Mouse (Mus musculus) liver, adult 2 months (tissue): ENCODE results near the gene 6330409D20Rik. TPM values are rescaled to one million over a fixed set of nuclear protein-coding genes. Genes with fewer than 3 reads are reported as not detected.

Experiments used
- DNase-seq: peaks from one replicate; pipeline ENCODE4 v3.0.0-alpha.2; 2011; ENCODE audit warnings: low read depth, low spot score; ENCODE audit errors: extremely low read depth
- H3K27ac ChIP-seq: fragments of 200-500 bp; replicated peaks from 2 replicates; pipeline ENCODE4 v1.5.1; 2012; ENCODE audit warnings: low read depth, mild to moderate bottlenecking, control low read depth, inconsistent platforms, low read length; ENCODE audit not compliant: insufficient read depth
- H3K27me3 ChIP-seq: fragments of 200-500 bp; 2 replicates; pipeline ENCODE4 v1.6.1; 2012; ENCODE audit warnings: mild to moderate bottlenecking, moderate library complexity, low read length, inconsistent platforms; ENCODE audit not compliant: control insufficient read depth, insufficient read depth
- H3K36me3 ChIP-seq: fragments of 200-500 bp; 2 replicates; pipeline ENCODE4 v1.6.1; 2012; ENCODE audit warnings: low read length, inconsistent platforms; ENCODE audit not compliant: control insufficient read depth, insufficient read depth
- H3K4me1 ChIP-seq: fragments of 200-500 bp; 2 replicates; pipeline ENCODE4 v1.6.1; 2011; ENCODE audit warnings: low read length; ENCODE audit not compliant: control insufficient read depth, insufficient read depth
- H3K4me3 ChIP-seq: fragments of 200-500 bp; 2 replicates; pipeline ENCODE4 v1.5.1; 2011; ENCODE audit warnings: low read depth, mild to moderate bottlenecking, control low read depth, low read length, moderate library complexity; ENCODE audit not compliant: insufficient read depth
- H3K79me2 ChIP-seq: fragments of 200-500 bp; 2 replicates; pipeline ENCODE4 v1.6.1; 2012; ENCODE audit warnings: inconsistent platforms, mild to moderate bottlenecking, low read length, moderate library complexity; ENCODE audit not compliant: control insufficient read depth, insufficient read depth
- H3K9ac ChIP-seq: fragments of 200-500 bp; 2 replicates; pipeline ENCODE4 v1.6.1; 2012; ENCODE audit warnings: low read depth, mild to moderate bottlenecking, control low read depth, inconsistent platforms, low read length
- CTCF ChIP-seq: fragments of 200-500 bp; IDR thresholded peaks from 2 replicates; pipeline ENCODE4 v1.5.1; 2011; ENCODE audit warnings: low read depth, low read length, control low read depth
- POLR2A ChIP-seq: fragments of 200-500 bp; IDR thresholded peaks from 2 replicates; pipeline ENCODE4 v1.6.1; 2011; ENCODE audit warnings: low read length, control low read depth; ENCODE audit not compliant: insufficient read depth; ENCODE audit errors: extremely low read depth
- WGBS: fragments of 180-500 bp; shearing (Covaris S2); methylation state at CpG from one replicate; pipeline ENCODE4 v1.1.7; 2018; 5-methylcytosine and 5-hydroxymethylcytosine counted together
- polyA plus RNA-seq: library from polyadenylated mRNA; depleted of rRNA; stranded (reverse); fragments of >200 nt; gene quantifications from 2 replicates; pipeline ENCODE4 v1.2.3, GENCODE M21; 2012
- total RNA-seq: library from RNA; depleted of rRNA; stranded (reverse); fragments of >200 nt; gene quantifications from 2 replicates; pipeline ENCODE4 v1.2.3, GENCODE M21; 2014

Gene 6330409D20Rik
- total and polyA plus RNA-seq, 2 experiments = not detected

GRCm38 (mm10) chr2:32720053-32720452 lies 20.8 kb downstream of the 6330409D20Rik start:
- H3K27me3 ChIP-seq = no peaks in the 10 kb centered on the region
- H3K79me2 ChIP-seq = no peaks in the 10 kb centered on the region
- no peak for DNase-seq
- no peak overlapping the region for H3K27ac ChIP-seq
- TF ChIP-seq POLR2A = no peak
- TF ChIP-seq CTCF = no peak
- H3K36me3 ChIP-seq = no peaks in the 10 kb centered on the region
- H3K4me3 ChIP-seq = no peak overlapping the region
- WGBS = 93% methylated on average over 3 of the region's 3 CpGs
- H3K4me1 ChIP-seq = peaks cover 2% of the 10 kb centered on the region; the same call in 1 of the 2 replicates
- no peak overlapping the region for H3K9ac ChIP-seq

DNA sequence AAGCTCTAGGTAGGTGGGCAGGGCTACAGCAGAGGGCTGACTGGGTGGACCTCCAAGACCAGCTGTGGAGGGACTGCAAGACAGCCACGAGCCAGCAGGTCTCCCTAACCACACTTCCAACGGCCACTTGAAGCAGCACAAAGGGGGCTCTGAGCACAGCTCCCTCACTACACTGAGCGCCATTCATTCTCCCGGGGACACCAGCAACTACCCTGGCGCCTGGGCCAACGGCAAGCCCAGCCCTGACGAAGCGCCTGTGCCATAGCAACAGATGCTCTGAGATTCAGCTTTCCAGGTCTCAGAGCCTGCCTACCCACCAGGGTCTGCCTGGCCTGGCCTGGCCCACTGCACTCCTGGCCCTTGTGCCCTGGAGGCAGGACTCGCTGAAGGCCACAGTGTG lies 22.1 kb downstream of the 6330409D20Rik start:
- no peaks in the 10 kb centered on the region for H3K79me2 ChIP-seq
- no peak overlapping the region for H3K4me3 ChIP-seq
- DNase-seq = no peak
- H3K36me3 ChIP-seq = no peaks in the 10 kb centered on the region
- TF ChIP-seq CTCF = no peak
- no peak for TF ChIP-seq POLR2A
- no peaks in the 10 kb centered on the region for H3K27me3 ChIP-seq
- H3K4me1 ChIP-seq = peaks cover 15% of the 10 kb centered on the region
- no peak overlapping the region for H3K27ac ChIP-seq
- no peak overlapping the region for H3K9ac ChIP-seq
- WGBS = 91% methylated on average over 9 of the region's 9 CpGs

GRCm38 (mm10) chr2:32714987-32715425 lies 25.8 kb downstream of the 6330409D20Rik start:
- Histone ChIP-seq H3K79me2 (peaks cover 18% of the 10 kb centered on the region; the same call in 1 of the 2 replicates), H3K9ac (no peak overlapping the region), H3K4me3 (no peak overlapping the region), H3K4me1 (peaks cover 22% of the 10 kb centered on the region), H3K27ac (peak overlapping the region; percentile 80), H3K36me3 (peaks cover 1% of the 10 kb centered on the region; the same call in 1 of the 2 replicates), H3K27me3 (no peaks in the 10 kb centered on the region)
- WGBS = 13% methylated on average over 4 of the region's 4 CpGs
- TF ChIP-seq POLR2A (no peak), CTCF (0 out of 2 replicates have a peak, but pooled peaks have one; percentile 4)
- DNase-seq = peak; percentile 85

GRCm38 (mm10) chr2:32714117-32714986 lies 26.5 kb downstream of the 6330409D20Rik start:
- Histone ChIP-seq H3K79me2 (peaks cover 24% of the 10 kb centered on the region), H3K27me3 (no peaks in the 10 kb centered on the region), H3K27ac (peak overlapping the region; percentile 80), H3K4me3 (no peak overlapping the region), H3K9ac (peak overlapping the region; percentile 9), H3K36me3 (peaks cover 8% of the 10 kb centered on the region; the same call in 1 of the 2 replicates), H3K4me1 (peaks cover 22% of the 10 kb centered on the region)
- TF ChIP-seq CTCF (no peak), POLR2A (no peak)
- DNase-seq = peak; percentile 65
- 24% methylated on average over 11 of the region's 11 CpGs for WGBS

- no peaks in the 10 kb centered on the region for H3K27me3 ChIP-seq
- H3K27ac ChIP-seq = peak within 1 kb of the TSS; percentile 93
- DNase-seq = peak; percentile 79
- H3K4me1 ChIP-seq = peaks cover 22% of the 10 kb centered on the region
- peaks cover 30% of the 10 kb centered on the region for H3K79me2 ChIP-seq
- peak within 1 kb of the TSS; percentile 77 for H3K4me3 ChIP-seq
- under 1% methylated on average over 61 of the region's 79 CpGs for WGBS
- H3K9ac ChIP-seq = peak within 1 kb of the TSS; percentile 98
- peaks cover 17% of the 10 kb centered on the region for H3K36me3 ChIP-seq
- TF ChIP-seq CTCF = peak; percentile 95
- TF ChIP-seq POLR2A = peak; percentile 41; the same call in 1 of the 2 replicates
Measured at GRCm38 (mm10) chr2:32712934-32713817, 27.6 kb downstream of the 6330409D20Rik start, which contains the start of gene Cdk9. Cdk9 (minus strand) TSS chr2:32713076.
